Mouse (Mus musculus): ENCODE measurements around the gene Hgd.

DNA sequence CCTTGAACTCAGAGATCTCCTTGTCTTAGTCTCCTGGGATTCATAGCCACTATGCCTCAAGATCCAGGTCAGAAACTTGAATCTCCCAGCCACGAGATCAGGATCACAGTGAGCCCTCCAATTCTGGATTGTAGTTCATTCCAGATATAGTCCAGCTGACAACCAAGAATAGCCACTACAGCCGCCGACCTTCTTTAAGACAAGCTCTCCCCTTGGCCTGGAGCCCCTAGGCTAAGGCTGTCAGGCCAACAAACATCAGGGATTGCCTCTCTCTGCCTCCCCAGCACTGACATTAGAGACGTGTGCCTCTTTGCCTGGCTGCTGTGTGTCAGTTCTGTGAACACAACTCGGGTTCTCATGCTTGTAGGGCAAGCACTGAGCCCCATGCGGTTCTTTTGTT is 39.2 kb upstream of the Hgd start:
- no peak for TF ChIP-seq CTCF (IDR thresholded peaks at IDR 0.05; ENCODE audit: extremely low read depth, insufficient read depth, insufficient read length, insufficient replicate concordance)
- TF ChIP-seq POLR2A (IDR thresholded peaks at IDR 0.05; ENCODE audit: low read depth, low read length), result no peak

All from spleen, adult 2 months (tissue).